19 mouse cellular contexts compared by ENCODE assay signal in genomic region chr11:75337246-75337645, GRCm38 (mm10). TPM values are rescaled to one million over a fixed set of nuclear protein-coding genes. Genes with fewer than 3 reads are reported as not detected.
DNase-seq lines count a peak whose midpoint lies in the region; ATAC-seq lines count a peak whose summit lies in the region.
"Had no signal": no experiment of that assay in that cellular context is flagged by ENCODE, and none has a peak within 500 bp of the region (broad histone marks: within the 10 kb centered on the region; RNA-seq: fewer than 3 reads in every experiment).

No protein-coding gene starts in this region.

- peaks cover 13% of the 10 kb centered on the region for H3K4me1 ChIP-seq in heart, embryonic 15.5 days (replicated peaks)
- peaks cover 14% of the 10 kb centered on the region for H3K4me1 ChIP-seq in heart, embryonic 12.5 days (replicated peaks)
- 0 out of 2 replicates have a peak, but pooled peaks cover 3% of the 10 kb centered on the region for H3K4me1 ChIP-seq in forebrain, embryonic 13.5 days
- H3K4me1 ChIP-seq: embryonic facial prominence, embryonic 15.5 days; hindbrain, embryonic 12.5 days; limb, embryonic 13.5 days; neural tube, embryonic 12.5 days had no signal

- DNase-seq in thymus, postnatal 4 days: peak; percentile 6
- DNase-seq in thymus, postnatal 14 days: no peak
- no peak for DNase-seq in cerebellum, postnatal 14 days
- DNase-seq in retina, postnatal 1 day: no peak
- DNase-seq: cerebellum, postnatal 36 days; forebrain, postnatal 0 days; gastrocnemius, postnatal 14 days; kidney, adult 11 months; kidney, postnatal 25 days; right cerebral cortex, adult 18-20 months had no signal

- H3K27ac ChIP-seq in heart, embryonic 15.5 days: 0 out of 2 replicates have a peak overlapping the region, but pooled peaks have one; percentile 28
- H3K27ac ChIP-seq in heart, embryonic 12.5 days (ENCODE audit: poor library complexity, severe bottlenecking): no peak overlapping the region
- no peak overlapping the region for H3K27ac ChIP-seq in forebrain, embryonic 13.5 days
- H3K27ac ChIP-seq: embryonic facial prominence, embryonic 15.5 days; heart, embryonic 13.5 days; hindbrain, embryonic 12.5 days; limb, embryonic 13.5 days; neural tube, embryonic 12.5 days had no signal

- no peaks in the 10 kb centered on the region for H3K9me3 ChIP-seq in heart, embryonic 15.5 days (replicated peaks)
- H3K9me3 ChIP-seq in heart, embryonic 12.5 days (replicated peaks): no peaks in the 10 kb centered on the region
- no peaks in the 10 kb centered on the region; the same call in 1 of the 2 replicates for H3K9me3 ChIP-seq in forebrain, embryonic 13.5 days (replicated peaks)
- H3K9me3 ChIP-seq: embryonic facial prominence, embryonic 15.5 days; heart, embryonic 13.5 days; hindbrain, embryonic 12.5 days; limb, embryonic 13.5 days; neural tube, embryonic 12.5 days had no signal

- H3K9ac ChIP-seq in heart, embryonic 15.5 days: no peak overlapping the region
- H3K9ac ChIP-seq in heart, embryonic 12.5 days: no peak overlapping the region
- H3K9ac ChIP-seq in forebrain, embryonic 13.5 days: no peak overlapping the region
- H3K9ac ChIP-seq: embryonic facial prominence, embryonic 15.5 days; forebrain, postnatal 0 days; heart, embryonic 13.5 days; hindbrain, embryonic 12.5 days; limb, embryonic 13.5 days; neural tube, embryonic 12.5 days had no signal

- WGBS in heart, embryonic 15.5 days: 83% methylated on average over 7 of the region's 7 CpGs
- WGBS in heart, embryonic 12.5 days: 84% methylated on average over 7 of the region's 7 CpGs
- WGBS in forebrain, embryonic 13.5 days: 95% methylated on average over 7 of the region's 7 CpGs

- H3K36me3 ChIP-seq in heart, embryonic 15.5 days: peaks cover 11% of the 10 kb centered on the region
- H3K36me3 ChIP-seq in heart, embryonic 12.5 days: peaks cover 63% of the 10 kb centered on the region
- H3K36me3 ChIP-seq in forebrain, embryonic 13.5 days (ENCODE audit: poor library complexity, severe bottlenecking): peaks cover 63% of the 10 kb centered on the region

- H3K4me2 ChIP-seq in heart, embryonic 15.5 days: no peak overlapping the region
- H3K4me2 ChIP-seq in heart, embryonic 12.5 days: no peak overlapping the region
- no peak overlapping the region for H3K4me2 ChIP-seq in forebrain, embryonic 13.5 days
- H3K4me2 ChIP-seq: embryonic facial prominence, embryonic 15.5 days; heart, embryonic 13.5 days; hindbrain, embryonic 12.5 days; limb, embryonic 13.5 days; neural tube, embryonic 12.5 days had no signal

- H3K27me3 ChIP-seq in heart, embryonic 15.5 days: no peaks in the 10 kb centered on the region
- H3K27me3 ChIP-seq in heart, embryonic 12.5 days (replicated peaks): no peaks in the 10 kb centered on the region
- no peaks in the 10 kb centered on the region for H3K27me3 ChIP-seq in forebrain, embryonic 13.5 days
- H3K27me3 ChIP-seq: embryonic facial prominence, embryonic 15.5 days; heart, embryonic 13.5 days; hindbrain, embryonic 12.5 days; limb, embryonic 13.5 days; neural tube, embryonic 12.5 days had no signal

- no peak for ATAC-seq in heart, embryonic 15.5 days (replicated peaks; ENCODE audit: insufficient number of reproducible peaks, insufficient read depth, low FRiP score, low read depth)
- no peak for ATAC-seq in heart, embryonic 12.5 days (ENCODE audit: insufficient number of reproducible peaks, low FRiP score)
- ATAC-seq in megakaryocyte, adult 5-6 weeks (ENCODE audit: poor library complexity, severe bottlenecking): peak; percentile 51; the same call in 1 of the 2 replicates
- ATAC-seq in forebrain, embryonic 13.5 days: no peak

- H3K4me3 ChIP-seq in heart, embryonic 15.5 days: no peak overlapping the region
- no peak overlapping the region for H3K4me3 ChIP-seq in heart, embryonic 12.5 days
- H3K4me3 ChIP-seq in forebrain, embryonic 13.5 days: no peak overlapping the region
- H3K4me3 ChIP-seq: embryonic facial prominence, embryonic 15.5 days; heart, embryonic 13.5 days; hindbrain, embryonic 12.5 days; limb, embryonic 13.5 days; neural tube, embryonic 12.5 days had no signal

RNA-seq across cellular contexts. Expression of gene Rpa1, which starts 10.9 kb away (rescaled TPM):
- polyA plus RNA-seq in heart, embryonic 15.5 days (2015; fragmentation: Nextera tagmentation; extraction: Ambion mirVana): 83.6 and 86.2 TPM in 2 replicates
- polyA plus RNA-seq in heart, embryonic 12.5 days (2016; fragmentation: Nextera tagmentation; extraction: Ambion mirVana): 120 and 122 TPM in 2 replicates
- total RNA-seq in megakaryocyte, adult 5-6 weeks (2015): 37.2 and 37.6 TPM in 2 replicates
- 126 and 129 TPM in 2 replicates for total RNA-seq in megakaryocyte, adult 5-6 weeks (2017)
- 99.6 and 110 TPM in 2 replicates for polyA plus RNA-seq in forebrain, embryonic 13.5 days (2015; fragmentation: Nextera tagmentation; extraction: Ambion mirVana)

RNA-seq across cellular contexts. Expression of gene Smyd4, which starts 11.0 kb away (rescaled TPM):
- polyA plus RNA-seq in heart, embryonic 15.5 days (2015; fragmentation: Nextera tagmentation; extraction: Ambion mirVana): 12.3 and 13.4 TPM in 2 replicates
- polyA plus RNA-seq in heart, embryonic 12.5 days (2016; fragmentation: Nextera tagmentation; extraction: Ambion mirVana): 12.8 and 14.6 TPM in 2 replicates
- 1.9 and 4.9 TPM in 2 replicates for total RNA-seq in megakaryocyte, adult 5-6 weeks (2015)
- total RNA-seq in megakaryocyte, adult 5-6 weeks (2017): 6.5 and 12.7 TPM in 2 replicates
- 17.7 and 17.8 TPM in 2 replicates for polyA plus RNA-seq in forebrain, embryonic 13.5 days (2015; fragmentation: Nextera tagmentation; extraction: Ambion mirVana)
